Mouse (Mus musculus) B cell, adult 67 days (primary cell): Measurements from ENCODE around the gene Ptcra. TPM values are rescaled to one million over a fixed set of nuclear protein-coding genes. Genes with fewer than 3 reads are reported as not detected.

ENCODE experiments used
- total RNA-seq, 2 experiments: library from RNA; stranded (reverse); gene quantifications; 4 replicates each; pipeline ENCODE4 v1.2.4; 2023

Ptcra gene
- not detected for total RNA-seq

GRCm38 (mm10) chr17:46763544-46763943, at the start of gene Ptcra:
Gene Ptcra (minus strand): TSS chr17:46763712.

GRCm38 (mm10) chr17:46782341-46783221, 19.1 kb upstream of the Ptcra start, which contains the start of gene Rpl7l1:
Gene Rpl7l1 (minus strand): TSS chr17:46782672.

GRCm38 (mm10) chr17:46772404-46773277, 9.1 kb upstream of the Ptcra start, which contains the start of gene 2310039H08Rik:
Gene 2310039H08Rik (plus strand): TSS chr17:46772635.

GRCm38 (mm10) chr17:46751794-46752556, 11.5 kb downstream of the Ptcra start, which contains the start of gene Cnpy3:
Gene Cnpy3 (minus strand): TSS chr17:46752214.

GRCm38 (mm10) chr17:46728904-46729318, 34.6 kb downstream of the Ptcra start, which contains the start of gene Gnmt:
Gene Gnmt (minus strand): TSS chr17:46729168.

GRCm38 (mm10) chr17:46710959-46711597, 52.4 kb downstream of the Ptcra start, which contains the start of gene Pex6:
Gene Pex6 (plus strand): TSS chr17:46711463.

Other genes with a start within 250 kb of the Ptcra start
- gene Cul9, start 217.3 kb downstream of the Ptcra start, total RNA-seq: 10 to 100 TPM; 19.9 to 21.4 TPM
- 10 to 100 TPM; 84.9 to 85.5 TPM for gene Srf, start 207.5 kb downstream of the Ptcra start, total RNA-seq
- under 1 TPM in 1 of 2 experiments, not detected in 1; 0.15 TPM for gene Ptk7, start 134.2 kb downstream of the Ptcra start, total RNA-seq
- 10 to 100 TPM; 20.3 to 21.3 TPM for gene Klc4, start 117.7 kb downstream of the Ptcra start, total RNA-seq
- 10 to 100 TPM; 31.3 to 41.2 TPM for gene Mrpl2, start 117.5 kb downstream of the Ptcra start, total RNA-seq
- 10 to 100 TPM in 1 of 2 experiments, 1 to 10 TPM in 1; 8.5 to 10.4 TPM for gene Cul7, start 113.4 kb downstream of the Ptcra start, total RNA-seq
- 10 to 100 TPM; 22.2 to 28.0 TPM for gene Rrp36, start 89.4 kb downstream of the Ptcra start, total RNA-seq
- gene Mea1, start 84.9 kb downstream of the Ptcra start, total RNA-seq: 10 to 100 TPM; 55.1 to 57.7 TPM
- 10 to 100 TPM; 51.1 to 51.6 TPM for gene Klhdc3, start 82.8 kb downstream of the Ptcra start, total RNA-seq
- gene Ppp2r5d, start 58.6 kb downstream of the Ptcra start, total RNA-seq: 10 to 100 TPM; 36.6 to 39.9 TPM
- gene Pex6, start 52.2 kb downstream of the Ptcra start, total RNA-seq: 10 to 100 TPM; 37.4 to 42.4 TPM
- gene Gnmt, start 34.5 kb downstream of the Ptcra start, total RNA-seq: 1 to 10 TPM; 7.4 to 9.9 TPM
- gene Cnpy3, start 11.5 kb downstream of the Ptcra start, total RNA-seq: 100 to 1,000 TPM; 135 to 141 TPM
- gene 2310039H08Rik, start 8.9 kb upstream of the Ptcra start, total RNA-seq: 10 to 100 TPM; 13.1 to 15.2 TPM
- 10 to 100 TPM; 78.8 to 80.1 TPM for gene Rpl7l1, start 19.0 kb upstream of the Ptcra start, total RNA-seq
- gene Bicral, start 94.8 kb upstream of the Ptcra start, total RNA-seq: 100 to 1,000 TPM; 106 to 133 TPM
- 10 to 100 TPM; 12.6 to 17.2 TPM for gene Tbcc, start 127.0 kb upstream of the Ptcra start, total RNA-seq
- not detected for gene Prph2, start 146.7 kb upstream of the Ptcra start, total RNA-seq
- gene Ubr2, start 246.8 kb upstream of the Ptcra start, total RNA-seq: 100 to 1,000 TPM in 1 of 2 experiments, 10 to 100 TPM in 1; 89.7 to 105 TPM